Mouse (Mus musculus) G1E (cell line): ENCODE results near the gene Prr19.

Experiments used
- CTCF ChIP-seq: IDR thresholded peaks from 2 replicates; pipeline ENCODE4 v1.5.1; 2012; ENCODE audit warnings: low read depth, low read length, inconsistent platforms, mixed read lengths
- GATA1 ChIP-seq: IDR thresholded peaks from 2 replicates; pipeline ENCODE4 v1.6.1; 2012; ENCODE audit warnings: borderline replicate concordance, low read length, inconsistent platforms, mixed read lengths
- POLR2AphosphoS5 ChIP-seq: IDR thresholded peaks from 2 replicates; pipeline ENCODE4 v1.6.1; 2012; ENCODE audit warnings: low read depth, low read length, inconsistent platforms; ENCODE audit not compliant: insufficient replicate concordance

DNA sequence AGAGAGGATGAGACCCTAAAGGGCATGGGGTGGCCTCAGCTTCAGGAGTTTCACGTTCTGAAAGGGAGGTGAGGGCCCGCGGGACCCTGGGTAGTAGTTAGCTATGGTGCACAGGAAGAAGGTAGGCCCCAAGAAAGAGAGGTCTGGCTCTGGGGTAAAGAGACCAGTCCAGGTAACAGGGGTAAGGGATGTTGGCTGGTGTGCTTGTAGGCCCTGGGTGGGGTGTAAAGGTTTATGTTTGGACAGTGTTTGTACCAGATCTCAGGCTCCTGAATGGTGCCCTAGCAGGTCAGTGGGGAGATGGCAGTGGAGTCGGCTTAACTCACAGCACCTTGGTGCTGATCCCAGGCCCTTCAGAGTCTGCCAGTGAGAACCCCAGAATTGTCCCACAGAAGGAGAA lies 32.2 kb upstream of the Prr19 start:
- no peak for TF ChIP-seq CTCF
- TF ChIP-seq POLR2AphosphoS5: no peak
- TF ChIP-seq GATA1: no peak
